Mouse (Mus musculus) adrenal gland, postnatal 36 days (tissue): ENCODE data around the gene Pnmal2. TPM values are rescaled to one million over a fixed set of nuclear protein-coding genes. Genes with fewer than 3 reads are reported as not detected.

Experiments
- DNase-seq, 2 experiments: peaks; one replicate each; pipeline ENCODE4 v3.0.0; 2021; ENCODE audit warnings: mixed read lengths in 1 of 2
- long read RNA-seq, 2 experiments: library from polyadenylated mRNA; stranded (forward); transcript quantifications; one replicate each; pipeline ENCODE4 v2.0.0; 2021; ENCODE audit warnings: borderline sequencing depth in 2 of 2
- total RNA-seq, 2 experiments: library from RNA; stranded (reverse); gene quantifications; 2 replicates each; pipeline ENCODE4 v1.2.3; 2021

Gene Pnmal2
- total RNA-seq = 10 to 100 TPM; 21.9 to 32.4 TPM
- long read RNA-seq, experiment 1, full-length matches to known transcripts = 21 of 21 reads
- long read RNA-seq, experiment 1, partial matches to known transcripts = 0 of 21 reads
- long read RNA-seq, experiment 1, other reads (novel, unspliced or antisense) = 0 of 21 reads
- long read RNA-seq, experiment 2, full-length matches to known transcripts = 14 of 14 reads
- long read RNA-seq, experiment 2, partial matches to known transcripts = 0 of 14 reads
- long read RNA-seq, experiment 2, other reads (novel, unspliced or antisense) = 0 of 14 reads

- peak; percentile 87 to 93 for DNase-seq
Observed at GRCm38 (mm10) chr7:16944061-16944807, at the start of gene Pnmal2. TSS of gene Pnmal2 (plus strand) at chr7:16944682.

- DNase-seq = peak; percentile 81 to 85
Observed at GRCm38 (mm10) chr7:16895000-16895399, 49.5 kb upstream of the Pnmal2 start.

- DNase-seq = no peak
Observed at GRCm38 (mm10) chr7:16895511-16895910, 49.0 kb upstream of the Pnmal2 start.

GRCm38 (mm10) chr7:16900526-16900925 lies 44.0 kb upstream of the Pnmal2 start:
- DNase-seq = no peak

- DNase-seq = no peak
Observed at GRCm38 (mm10) chr7:16903439-16903955, 41.0 kb upstream of the Pnmal2 start.

- DNase-seq = no peak
Observed at GRCm38 (mm10) chr7:16904120-16904675, 40.3 kb upstream of the Pnmal2 start.

- DNase-seq = peak; percentile 57 to 71
Observed at GRCm38 (mm10) chr7:16905491-16906021, 38.9 kb upstream of the Pnmal2 start.

- no peak for DNase-seq
Observed at GRCm38 (mm10) chr7:16906281-16906680, 38.2 kb upstream of the Pnmal2 start, which contains the start of gene Ptgir. TSS of gene Ptgir (plus strand) at chr7:16906490.

GRCm38 (mm10) chr7:16906889-16907559 lies 37.5 kb upstream of the Pnmal2 start:
- DNase-seq = no peak

GRCm38 (mm10) chr7:16907842-16908241 lies 36.6 kb upstream of the Pnmal2 start:
- DNase-seq = no peak

- no peak for DNase-seq
Observed at GRCm38 (mm10) chr7:16908367-16908766, 36.1 kb upstream of the Pnmal2 start.

GRCm38 (mm10) chr7:16908859-16909258 lies 35.6 kb upstream of the Pnmal2 start:
- DNase-seq = no peak

GRCm38 (mm10) chr7:16909909-16910308 lies 34.6 kb upstream of the Pnmal2 start:
- DNase-seq = no peak

- DNase-seq = no peak
Observed at GRCm38 (mm10) chr7:16911904-16912303, 32.6 kb upstream of the Pnmal2 start.

- DNase-seq = no peak
Observed at GRCm38 (mm10) chr7:16912360-16912759, 32.1 kb upstream of the Pnmal2 start.

- DNase-seq = peak; percentile 71 to 80
Observed at GRCm38 (mm10) chr7:16913806-16914452, 30.6 kb upstream of the Pnmal2 start.

GRCm38 (mm10) chr7:16914453-16915343 lies 29.8 kb upstream of the Pnmal2 start:
- no peak for DNase-seq

- no peak for DNase-seq
Observed at GRCm38 (mm10) chr7:16915461-16916340, 28.8 kb upstream of the Pnmal2 start.
